Mouse (Mus musculus): ENCODE results near the gene Vmn1r42.
"Not testable (repeated sequence)": the region's sequence is repeated elsewhere in the genome, so short reads cannot be mapped to it uniquely, and the experiment has no call there.

Vmn1r42 gene

DNA sequence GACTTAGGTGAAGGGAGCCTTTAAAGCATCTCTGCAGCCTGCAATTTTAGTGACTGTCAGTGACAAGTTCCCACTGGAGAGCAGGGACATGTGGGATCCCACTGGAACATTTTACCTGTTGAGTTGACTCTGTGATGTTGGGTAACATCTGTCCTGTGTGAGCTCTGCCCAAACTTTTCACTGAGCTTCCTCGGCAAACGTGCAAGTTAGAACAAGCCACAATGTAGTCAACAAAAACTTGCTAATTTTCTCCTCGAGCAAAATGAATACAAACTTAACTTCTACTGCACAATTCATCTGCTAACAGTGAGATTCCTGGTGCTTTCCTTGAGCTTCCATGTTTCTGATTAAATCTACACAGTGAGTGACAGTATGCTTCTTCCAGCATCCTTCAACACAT is at the start of gene Vmn1r42, which contains the start of gene Vmn1r43:
TSS of gene Vmn1r42 (minus strand) at position 101 of the 400 bp plus-strand sequence.
TSS of gene Vmn1r43 (minus strand) at position 101 of the 400 bp plus-strand sequence.
- not testable (repeated sequence) for DNase-seq (ENCODE audit: low spot score)

GRCm38 (mm10) chr6:89883812-89884211 is 7.6 kb upstream of the Vmn1r42 start:
- DNase-seq (ENCODE audit: low spot score) = no peak

DNA sequence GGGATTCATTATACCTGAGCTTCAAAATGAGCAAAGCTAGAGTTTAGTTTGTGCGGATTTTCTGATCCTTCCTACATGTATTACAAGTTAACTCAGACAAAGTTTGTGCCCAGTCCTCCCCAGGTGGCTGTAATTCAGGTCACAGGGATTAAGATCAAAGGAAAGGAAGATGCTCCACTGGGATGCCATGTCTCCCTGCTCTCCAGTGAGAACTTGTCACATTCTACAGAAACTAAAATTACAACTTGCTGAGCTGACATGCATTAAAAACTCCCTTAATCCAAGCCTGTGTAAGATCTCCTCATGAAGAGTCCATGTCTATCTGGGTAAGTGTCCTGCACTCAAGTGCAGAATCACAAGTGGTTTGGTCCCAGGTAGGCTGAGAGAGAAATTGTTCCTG is 7.1 kb upstream of the Vmn1r42 start, which contains the start of gene Vmn1r44:
TSS of gene Vmn1r44 (plus strand) at position 301 of the 400 bp plus-strand sequence.
- DNase-seq (ENCODE audit: low spot score) = no peak

GRCm38 (mm10) chr6:89880867-89881266 is 4.7 kb upstream of the Vmn1r42 start:
- DNase-seq (ENCODE audit: low spot score) = no peak

DNA sequence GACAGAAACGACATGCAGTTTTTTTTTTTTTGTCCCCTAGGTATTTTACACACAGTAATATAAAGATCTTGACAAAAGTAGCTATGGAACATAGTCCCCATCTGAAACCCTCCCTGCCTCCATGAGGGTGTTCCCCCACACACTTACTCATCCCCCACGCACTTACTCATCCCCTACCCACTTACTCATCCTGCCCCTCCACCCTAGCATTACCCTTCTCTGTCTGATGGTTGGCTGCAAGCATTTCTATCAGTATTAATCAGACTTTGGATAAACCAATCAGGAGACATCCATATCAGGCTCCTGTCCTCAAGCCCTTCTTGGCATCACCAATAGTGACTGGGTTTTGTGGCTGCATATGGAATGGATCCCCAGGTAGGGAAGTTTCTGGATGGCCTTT is 750 bp upstream of the Vmn1r42 start:
- no peak for DNase-seq (ENCODE audit: low spot score)

DNA sequence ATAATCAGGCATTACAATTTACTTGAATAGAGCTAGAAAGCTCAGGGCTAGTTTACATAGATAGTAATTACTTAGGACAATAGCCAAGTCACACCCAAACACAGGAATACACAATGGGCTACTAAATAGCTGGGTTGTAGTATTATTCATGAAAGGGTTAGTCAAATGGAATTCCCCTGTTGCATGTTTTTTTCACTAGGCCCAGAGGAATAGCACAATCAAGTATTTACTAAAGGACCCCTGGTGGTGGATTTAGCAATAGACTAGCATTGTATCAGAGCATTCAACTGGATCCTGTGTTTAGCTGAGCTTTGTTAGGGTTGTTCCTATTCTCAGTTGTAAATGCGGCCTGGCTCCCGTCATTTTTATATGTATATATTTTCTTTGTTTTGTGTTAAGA is 8.2 kb downstream of the Vmn1r42 start:
- no peak for DNase-seq (ENCODE audit: low spot score)

DNA sequence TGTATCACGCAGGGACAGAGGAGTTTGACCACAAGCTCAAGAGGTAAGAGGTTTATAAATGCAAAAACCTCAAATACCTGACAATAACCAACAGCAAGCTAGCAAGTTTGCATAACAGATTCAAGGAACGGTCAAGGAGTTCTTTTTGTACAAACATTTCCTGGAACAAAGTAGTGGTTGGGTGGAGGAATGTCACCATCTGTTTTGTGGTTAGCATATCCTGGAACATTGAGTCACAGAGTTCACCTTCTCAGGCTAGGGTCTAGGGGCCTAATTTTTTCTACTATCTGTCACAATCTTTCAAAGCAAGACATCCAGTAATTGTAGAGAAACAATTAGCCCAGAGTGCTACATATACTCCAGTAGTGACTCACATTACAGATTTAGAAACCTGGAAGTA is 8.9 kb downstream of the Vmn1r42 start:
- DNase-seq (ENCODE audit: low spot score) = no peak

- no peak for DNase-seq (ENCODE audit: low spot score)
These were observed 12.4 kb downstream of the Vmn1r42 start for GRCm38 (mm10) chr6:89863792-89864191.

DNA sequence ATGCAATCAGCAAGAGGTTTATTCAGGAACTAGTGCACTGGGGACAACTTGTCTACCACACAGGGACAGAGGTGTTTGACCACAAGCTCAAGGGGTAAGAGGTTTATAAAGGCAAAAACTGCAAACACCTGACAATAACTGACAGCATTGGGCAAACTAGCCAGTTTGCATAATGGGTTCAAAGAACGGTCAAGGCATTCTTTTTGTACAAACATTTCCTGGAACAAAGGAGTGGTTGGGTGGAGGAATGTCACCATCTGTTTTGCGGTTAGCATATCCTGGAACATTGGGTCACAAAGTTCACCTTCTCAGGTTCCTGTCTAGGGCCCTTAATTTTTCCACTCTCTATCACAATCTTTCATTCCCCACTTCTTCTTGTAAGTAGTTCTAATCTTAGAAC is 16.4 kb downstream of the Vmn1r42 start:
- no peak for DNase-seq (ENCODE audit: low spot score)

- DNase-seq (ENCODE audit: low spot score) = no peak
These were observed 18.7 kb downstream of the Vmn1r42 start for GRCm38 (mm10) chr6:89857552-89857951.
